ENCODE assay signal across 28 mouse cellular contexts in genomic region chr7:100835711-100836110, GRCm38 (mm10).
"Had no signal": no experiment of that assay in that cellular context is flagged by ENCODE, and none has a peak within 500 bp of the region (broad histone marks: within the 10 kb centered on the region; RNA-seq: fewer than 3 reads in every experiment).

No protein-coding gene starts in this region.

- ATAC-seq: forebrain, embryonic 13.5 days; forebrain, embryonic 14.5 days; forebrain, embryonic 15.5 days; forebrain, embryonic 16.5 days; forebrain, postnatal 0 days had no signal

- H3K9ac ChIP-seq: embryonic facial prominence, embryonic 12.5 days; embryonic facial prominence, embryonic 13.5 days; embryonic facial prominence, embryonic 15.5 days; forebrain, embryonic 12.5 days; forebrain, embryonic 13.5 days; forebrain, embryonic 15.5 days; forebrain, postnatal 0 days had no signal

- H3K4me1 ChIP-seq: embryonic facial prominence, embryonic 10.5 days; embryonic facial prominence, embryonic 12.5 days; embryonic facial prominence, embryonic 15.5 days; forebrain, embryonic 10.5 days; forebrain, embryonic 12.5 days; forebrain, embryonic 13.5 days had no signal

- H3K4me3 ChIP-seq: embryonic facial prominence, embryonic 10.5 days; embryonic facial prominence, embryonic 12.5 days; embryonic facial prominence, embryonic 13.5 days; embryonic facial prominence, embryonic 15.5 days; erythroblast, embryonic 14.5 days; forebrain, embryonic 10.5 days; forebrain, embryonic 12.5 days; forebrain, embryonic 13.5 days; forebrain, embryonic 15.5 days; gastrocnemius, adult 2 months had no signal

- DNase-seq: cerebellum, adult 18-20 months; cerebellum, adult 2 months; cerebellum, adult 8-10 months; cerebellum, adult 9-10 months; cerebellum, adult 9-11 months; cerebellum, postnatal 10 days; cerebellum, postnatal 14 days; cerebellum, postnatal 25 days; cerebellum, postnatal 36 days; embryo, embryonic 11 days; forebrain, postnatal 0 days; gastrocnemius, adult 2 months; gastrocnemius, postnatal 10 days; gastrocnemius, postnatal 14 days; gastrocnemius, postnatal 25 days; gastrocnemius, postnatal 36 days; heart, adult 18-20 months had no signal

- H3K27ac ChIP-seq: embryonic facial prominence, embryonic 10.5 days; embryonic facial prominence, embryonic 12.5 days; embryonic facial prominence, embryonic 13.5 days; embryonic facial prominence, embryonic 15.5 days; forebrain, embryonic 10.5 days; forebrain, embryonic 12.5 days; forebrain, embryonic 13.5 days; forebrain, embryonic 15.5 days; gastrocnemius, adult 2 months had no signal

- H3K9me3 ChIP-seq: embryonic facial prominence, embryonic 10.5 days; embryonic facial prominence, embryonic 12.5 days; embryonic facial prominence, embryonic 13.5 days; embryonic facial prominence, embryonic 15.5 days; forebrain, embryonic 10.5 days; forebrain, embryonic 12.5 days; forebrain, embryonic 13.5 days; forebrain, embryonic 15.5 days had no signal

- H3K27me3 ChIP-seq: embryonic facial prominence, embryonic 12.5 days; embryonic facial prominence, embryonic 13.5 days; embryonic facial prominence, embryonic 15.5 days; forebrain, embryonic 12.5 days; forebrain, embryonic 13.5 days; forebrain, embryonic 15.5 days had no signal

- H3K4me2 ChIP-seq: embryonic facial prominence, embryonic 12.5 days; embryonic facial prominence, embryonic 13.5 days; embryonic facial prominence, embryonic 15.5 days; forebrain, embryonic 12.5 days; forebrain, embryonic 13.5 days; forebrain, embryonic 15.5 days had no signal
